Mouse (Mus musculus) kidney, embryonic 14.5 days (tissue): ENCODE measurements around the gene Rere. TPM values are rescaled to one million over a fixed set of nuclear protein-coding genes. Genes with fewer than 3 reads are reported as not detected.

Experiments
- ATAC-seq: fragments of 200-750 bp; cut with Nextera tagmentation; 2 replicates; pipeline ENCODE4 v1.8.0; 2017; ENCODE audit warnings: moderate number of reproducible peaks, mild to moderate bottlenecking, moderate TSS enrichment, moderate library complexity; ENCODE audit not compliant: low FRiP score, low TSS enrichment
- H3K27ac ChIP-seq: fragments of 300-500 bp; sonication (generic); 2 replicates; pipeline ENCODE4 v1.5.1; 2014; ENCODE audit warnings: low read depth, mild to moderate bottlenecking, low read length, moderate library complexity, mixed read lengths
- H3K27me3 ChIP-seq: fragments of 300-500 bp; sonication (generic); 2 replicates; pipeline ENCODE4 v1.6.1; 2014; ENCODE audit warnings: mild to moderate bottlenecking, low read length; ENCODE audit not compliant: control insufficient read depth, insufficient read depth
- H3K36me3 ChIP-seq: fragments of 300-500 bp; sonication (generic); 2 replicates; pipeline ENCODE4 v1.6.1; 2014; ENCODE audit warnings: low read length, mixed read lengths; ENCODE audit not compliant: control insufficient read depth, insufficient read depth
- H3K4me1 ChIP-seq: fragments of 300-500 bp; sonication (generic); 2 replicates; pipeline ENCODE4 v1.6.1; 2014; ENCODE audit warnings: low read length, mixed read lengths; ENCODE audit not compliant: control insufficient read depth, insufficient read depth
- H3K4me2 ChIP-seq: fragments of 300-500 bp; sonication (generic); replicated peaks from 2 replicates; pipeline ENCODE4 v1.6.1; 2014; ENCODE audit warnings: low read depth, mild to moderate bottlenecking, low read length
- H3K4me3 ChIP-seq: fragments of 300-500 bp; sonication (generic); 2 replicates; pipeline ENCODE4 v1.5.1; 2014; ENCODE audit warnings: mild to moderate bottlenecking, low read length
- H3K9ac ChIP-seq: fragments of 300-500 bp; sonication (generic); 2 replicates; pipeline ENCODE4 v1.6.1; 2014; ENCODE audit warnings: low read depth, mild to moderate bottlenecking, low read length, moderate library complexity
- H3K9me3 ChIP-seq: fragments of 300-500 bp; sonication (generic); 2 replicates; pipeline ENCODE4 v1.6.1; 2016; ENCODE audit warnings: low read length; ENCODE audit not compliant: control insufficient read depth
- WGBS: fragments of 180-500 bp; shearing (Covaris S2); extraction: QIAGEN DNeasy Blood & Tissue Kit; methylation state at CpG from one replicate; pipeline ENCODE4 v1.1.7; 2014; 5-methylcytosine and 5-hydroxymethylcytosine counted together
- polyA plus RNA-seq: library from polyadenylated mRNA; unstranded; fragments of >200 nt; fragmentation: Nextera tagmentation; extraction: Ambion mirVana; gene quantifications from 2 replicates; pipeline ENCODE4 v1.2.1, GENCODE M21; 2014

Gene Rere
- polyA plus RNA-seq, 1 experiment from 2014 or later, result 49.9 TPM

DNA sequence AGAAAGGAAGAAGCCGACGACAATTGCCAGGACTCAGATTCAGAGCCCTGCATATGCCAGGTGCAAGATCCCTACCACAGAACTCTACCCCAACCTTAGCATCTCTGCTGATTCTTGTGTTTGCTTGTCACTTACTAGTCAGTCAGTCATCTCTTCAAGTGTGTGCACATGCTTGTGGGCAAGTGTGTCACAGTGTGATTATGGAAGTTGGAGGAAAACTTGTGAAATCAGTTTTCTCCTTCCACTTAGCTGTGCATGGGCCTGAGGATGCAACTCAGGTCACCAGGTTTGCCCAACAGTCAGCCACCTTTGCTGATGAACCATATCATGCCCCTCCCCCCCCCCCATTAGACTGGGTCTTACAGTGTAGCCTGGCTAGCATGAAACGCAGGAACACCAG lies 103.5 kb downstream of the Rere start:
- peaks cover 10% of the 10 kb centered on the region for H3K4me1 ChIP-seq
- ATAC-seq, result no peak
- no peak overlapping the region for H3K27ac ChIP-seq
- no peaks in the 10 kb centered on the region for H3K36me3 ChIP-seq
- WGBS, result 75% methylated on average over 3 of the region's 3 CpGs
- no peak overlapping the region for H3K4me3 ChIP-seq
- H3K4me2 ChIP-seq, result no peak overlapping the region
- no peaks in the 10 kb centered on the region for H3K27me3 ChIP-seq
- H3K9me3 ChIP-seq, result no peaks in the 10 kb centered on the region
- H3K9ac ChIP-seq, result no peak overlapping the region

DNA sequence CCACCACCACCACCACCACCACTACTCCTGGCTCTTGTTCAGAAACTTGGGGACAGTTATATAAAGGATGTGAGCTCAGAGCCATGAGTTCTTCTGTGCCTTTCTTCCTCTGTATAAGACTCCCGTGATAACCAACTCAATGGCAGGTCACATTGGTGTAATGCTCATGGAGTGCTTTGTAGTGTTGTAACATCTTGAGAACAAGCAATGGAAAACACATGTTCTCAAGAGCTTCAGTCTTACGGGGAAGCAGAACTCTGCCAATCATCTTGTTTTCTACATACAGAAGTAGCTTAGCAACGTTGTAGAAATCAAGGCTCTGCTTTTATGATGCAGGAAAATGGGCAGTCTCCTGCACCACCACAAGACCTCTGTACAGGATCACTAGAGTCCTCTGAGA lies 107.1 kb downstream of the Rere start:
- no peaks in the 10 kb centered on the region for H3K9me3 ChIP-seq
- H3K27ac ChIP-seq, result no peak overlapping the region
- H3K36me3 ChIP-seq, result no peaks in the 10 kb centered on the region
- H3K4me1 ChIP-seq, result peaks cover 13% of the 10 kb centered on the region
- no peak overlapping the region for H3K4me3 ChIP-seq
- ATAC-seq, result no peak
- H3K4me2 ChIP-seq, result no peak overlapping the region
- WGBS, result 85% methylated on average over 3 of the region's 3 CpGs
- H3K9ac ChIP-seq, result no peak overlapping the region
- H3K27me3 ChIP-seq, result no peaks in the 10 kb centered on the region

DNA sequence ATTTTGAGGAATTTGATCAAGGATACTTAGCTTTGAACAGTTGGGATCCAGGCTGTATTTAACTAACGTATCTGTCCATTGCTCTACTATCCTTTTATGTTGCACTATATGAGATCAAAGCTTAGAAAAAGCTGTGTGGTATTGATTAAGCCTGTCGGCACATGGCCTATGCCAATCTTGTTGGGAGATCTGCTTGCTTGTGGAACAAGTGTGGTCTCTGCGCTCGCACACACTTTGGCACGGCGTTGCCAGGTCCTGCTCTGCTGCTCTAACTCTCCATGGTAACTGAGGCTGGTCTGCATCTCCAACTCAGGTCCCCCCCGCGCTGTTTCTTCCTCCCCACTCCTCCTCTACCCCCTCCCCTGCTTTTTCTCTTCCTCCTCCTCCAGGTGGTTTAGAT lies 112.2 kb downstream of the Rere start:
- 64% methylated on average over 8 of the region's 8 CpGs for WGBS
- no peaks in the 10 kb centered on the region for H3K36me3 ChIP-seq
- ATAC-seq, result no peak
- no peaks in the 10 kb centered on the region for H3K27me3 ChIP-seq
- no peak overlapping the region for H3K4me3 ChIP-seq
- no peaks in the 10 kb centered on the region for H3K9me3 ChIP-seq
- H3K27ac ChIP-seq, result no peak overlapping the region
- H3K4me1 ChIP-seq, result peaks cover 51% of the 10 kb centered on the region
- H3K9ac ChIP-seq, result no peak overlapping the region
- no peak overlapping the region for H3K4me2 ChIP-seq

DNA sequence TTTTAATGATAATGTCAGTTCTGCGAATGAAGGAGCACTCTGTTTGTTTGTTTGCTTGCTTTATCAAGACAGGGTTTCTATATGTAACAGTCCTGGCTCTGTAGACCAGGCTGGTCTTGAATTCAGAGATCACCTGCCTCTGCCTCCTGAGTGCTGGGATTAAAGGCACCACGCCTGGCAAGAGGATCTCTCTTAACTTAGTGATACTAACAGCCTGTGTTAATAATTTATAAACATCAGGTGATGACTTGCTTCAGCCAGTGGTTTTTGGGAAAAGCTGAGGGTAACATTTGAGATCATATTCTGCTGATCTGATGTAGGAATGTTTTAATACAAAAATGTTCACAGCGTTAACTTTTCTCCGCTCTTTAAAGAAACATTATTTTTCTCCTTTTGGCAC lies 112.6 kb downstream of the Rere start:
- H3K36me3 ChIP-seq, result no peaks in the 10 kb centered on the region
- no peaks in the 10 kb centered on the region for H3K9me3 ChIP-seq
- WGBS, result 82% methylated on average over 4 of the region's 4 CpGs
- no peak for ATAC-seq
- no peak overlapping the region for H3K4me3 ChIP-seq
- no peaks in the 10 kb centered on the region for H3K27me3 ChIP-seq
- H3K4me2 ChIP-seq, result no peak overlapping the region
- no peak overlapping the region for H3K9ac ChIP-seq
- H3K27ac ChIP-seq, result no peak overlapping the region
- peaks cover 52% of the 10 kb centered on the region for H3K4me1 ChIP-seq

DNA sequence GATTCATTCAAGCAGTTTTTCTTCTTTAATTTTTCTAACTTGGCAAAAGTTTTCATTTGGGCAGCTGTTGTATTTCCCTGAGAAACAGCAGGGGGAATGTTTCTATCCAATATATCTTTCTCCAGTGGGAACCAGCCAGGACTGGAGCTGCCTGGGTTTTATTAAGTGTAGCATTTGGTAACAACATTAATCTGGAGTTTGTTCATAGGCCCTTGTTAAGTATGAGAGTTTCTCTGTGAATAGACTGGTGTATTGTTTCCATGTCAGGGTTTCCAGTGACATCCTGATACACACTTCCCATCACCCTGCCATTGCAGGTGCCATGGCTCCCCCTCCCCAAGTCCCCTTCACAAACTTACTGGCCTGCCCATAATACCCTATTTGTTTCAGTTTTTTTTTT lies 114.9 kb downstream of the Rere start:
- H3K4me3 ChIP-seq, result no peak overlapping the region
- H3K4me1 ChIP-seq, result peaks cover 58% of the 10 kb centered on the region
- no peak overlapping the region for H3K9ac ChIP-seq
- H3K9me3 ChIP-seq, result no peaks in the 10 kb centered on the region
- no peak; the same call in 1 of the 2 replicates for ATAC-seq
- no peaks in the 10 kb centered on the region for H3K36me3 ChIP-seq
- peak overlapping the region; percentile 77 for H3K27ac ChIP-seq
- no peak overlapping the region; the same call in 1 of the 2 replicates for H3K4me2 ChIP-seq
- no peaks in the 10 kb centered on the region for H3K27me3 ChIP-seq

DNA sequence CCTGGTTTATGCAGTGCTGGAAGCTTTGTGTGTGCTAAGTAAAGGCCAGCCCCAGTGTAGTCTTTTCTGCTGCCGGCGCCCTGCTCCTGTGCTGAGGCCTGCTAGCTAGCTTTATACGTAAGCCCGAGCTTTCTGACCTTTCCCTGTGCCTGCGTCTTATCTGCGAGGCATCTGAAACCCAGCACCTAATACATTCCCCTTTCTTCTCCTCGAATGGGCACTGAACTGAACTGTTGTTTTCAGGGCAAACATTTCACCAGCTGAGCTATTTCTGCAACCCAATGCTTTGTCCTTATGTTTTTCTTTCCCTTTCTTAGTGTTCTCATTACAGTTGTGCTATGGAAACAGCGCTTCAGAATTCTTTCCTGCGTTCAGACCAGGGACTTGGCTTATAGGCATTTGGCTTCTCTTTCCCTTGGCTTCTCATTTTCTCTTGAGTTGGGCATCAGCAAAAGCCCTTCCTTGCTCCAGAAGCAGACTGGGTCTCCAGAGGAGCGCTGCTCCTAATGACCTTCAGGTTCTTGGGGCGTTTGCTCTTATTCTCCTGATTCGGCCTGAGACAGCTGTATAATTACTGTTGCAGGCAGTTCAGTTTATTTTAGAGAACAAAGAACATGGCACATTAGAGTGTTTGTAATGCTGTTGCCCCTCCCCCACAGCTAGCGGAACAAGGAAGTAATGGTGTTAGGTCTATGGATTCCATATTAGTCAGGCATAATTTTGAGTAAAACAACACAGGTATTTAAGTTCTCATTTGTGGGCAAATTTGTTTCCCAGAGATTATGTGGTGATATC lies 115.6 kb downstream of the Rere start:
- no peaks in the 10 kb centered on the region for H3K27me3 ChIP-seq
- no peaks in the 10 kb centered on the region for H3K36me3 ChIP-seq
- H3K27ac ChIP-seq, result peak overlapping the region; percentile 77
- H3K9ac ChIP-seq, result peak overlapping the region; percentile 0; the same call in 1 of the 2 replicates
- peaks cover 60% of the 10 kb centered on the region for H3K4me1 ChIP-seq
- no peaks in the 10 kb centered on the region for H3K9me3 ChIP-seq
- no peak overlapping the region for H3K4me3 ChIP-seq
- WGBS, result 16% methylated on average over 13 of the region's 13 CpGs
- peak; percentile 66; the same call in 1 of the 2 replicates for ATAC-seq
- no peak overlapping the region; the same call in 1 of the 2 replicates for H3K4me2 ChIP-seq

DNA sequence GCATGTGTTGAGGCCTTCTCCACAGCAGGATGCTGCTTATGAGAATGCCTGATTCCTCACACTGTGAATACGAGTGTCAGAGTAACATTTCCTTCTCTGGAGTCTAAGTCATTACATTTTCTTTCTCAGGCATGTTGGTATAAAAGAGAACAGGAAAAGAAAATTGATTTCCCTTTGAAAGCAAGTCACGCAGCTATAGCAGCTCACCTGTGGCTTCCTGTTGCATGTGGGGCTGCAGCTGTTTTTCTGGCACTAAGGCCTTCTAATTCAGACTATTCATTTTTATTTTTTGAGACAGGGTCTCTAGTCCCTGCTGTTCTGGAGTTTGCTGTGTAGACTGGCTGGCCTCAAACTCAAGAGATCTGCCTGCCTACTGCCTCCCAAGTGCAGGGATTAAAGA lies 117.6 kb downstream of the Rere start:
- H3K4me1 ChIP-seq, result peaks cover 70% of the 10 kb centered on the region
- 58% methylated on average over 2 of the region's 2 CpGs for WGBS
- H3K27ac ChIP-seq, result no peak overlapping the region
- no peak overlapping the region for H3K4me2 ChIP-seq
- no peaks in the 10 kb centered on the region for H3K27me3 ChIP-seq
- H3K4me3 ChIP-seq, result no peak overlapping the region
- no peaks in the 10 kb centered on the region for H3K36me3 ChIP-seq
- ATAC-seq, result no peak
- H3K9ac ChIP-seq, result no peak overlapping the region
- H3K9me3 ChIP-seq, result no peaks in the 10 kb centered on the region

DNA sequence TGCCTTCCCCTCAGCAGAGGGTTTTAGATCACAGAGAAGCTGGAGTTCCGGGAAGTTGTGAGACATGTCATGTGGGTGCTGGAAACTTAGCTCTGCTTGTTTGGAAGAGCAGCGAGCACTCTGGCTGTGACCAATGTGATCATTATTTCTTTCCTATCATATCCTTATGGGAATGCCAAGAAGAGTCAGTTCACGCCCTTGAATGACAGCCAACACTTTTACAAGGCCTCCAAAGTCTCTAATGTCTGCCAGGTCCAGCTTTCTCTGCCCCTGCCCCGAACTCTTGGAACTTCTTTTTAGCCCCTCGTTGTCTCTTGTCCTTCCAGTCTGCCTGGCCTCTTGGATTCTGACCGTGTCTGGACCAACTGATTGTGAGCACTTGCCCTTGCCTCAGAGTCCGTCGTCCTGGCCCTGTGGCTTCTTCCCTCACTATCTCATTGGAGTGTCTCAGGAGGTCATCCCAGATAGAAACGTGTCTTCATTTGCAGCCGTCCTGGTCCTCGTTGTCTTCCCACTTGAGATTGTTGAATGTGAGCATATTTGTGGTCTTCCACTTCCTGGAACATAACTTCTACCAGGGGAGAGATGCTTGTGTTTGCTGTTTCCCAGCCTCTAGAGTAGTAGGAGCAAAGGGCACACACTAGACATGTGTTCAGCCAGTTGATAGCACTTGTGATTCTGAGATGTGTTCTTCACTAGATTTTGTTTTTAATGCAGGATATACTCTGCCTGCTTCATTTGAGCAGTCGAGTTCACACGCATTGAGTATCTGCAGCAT lies 120.6 kb downstream of the Rere start:
- Histone ChIP-seq H3K4me2 (no peak overlapping the region), H3K27ac (no peak overlapping the region), H3K4me1 (peaks cover 57% of the 10 kb centered on the region), H3K36me3 (peaks cover 8% of the 10 kb centered on the region; the same call in 1 of the 2 replicates), H3K4me3 (no peak overlapping the region), H3K9ac (no peak overlapping the region), H3K27me3 (no peaks in the 10 kb centered on the region), H3K9me3 (no peaks in the 10 kb centered on the region)
- 71% methylated on average over 13 of the region's 13 CpGs for WGBS
- no peak for ATAC-seq

DNA sequence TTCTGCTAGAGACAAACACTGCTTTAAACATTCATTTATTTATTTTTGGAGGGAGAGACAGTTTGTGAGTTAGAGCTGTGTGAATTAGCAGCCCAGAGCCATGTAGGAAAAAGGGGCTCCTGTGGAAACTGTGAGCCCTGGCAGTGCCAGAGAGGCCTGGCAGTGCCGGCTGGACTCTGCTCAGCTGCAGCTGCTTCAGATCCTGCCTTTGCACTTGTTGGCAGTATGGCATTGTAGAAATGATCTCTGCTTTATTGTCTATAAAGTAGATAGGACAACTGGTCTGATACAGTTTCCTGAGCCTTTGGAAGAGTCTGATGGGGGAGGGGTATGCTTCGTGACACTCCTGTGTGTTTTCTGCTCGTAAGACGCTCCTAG lies 121.2 kb downstream of the Rere start:
- H3K4me2 ChIP-seq, result no peak overlapping the region
- H3K27me3 ChIP-seq, result no peaks in the 10 kb centered on the region
- H3K9me3 ChIP-seq, result no peaks in the 10 kb centered on the region
- H3K36me3 ChIP-seq, result peaks cover 11% of the 10 kb centered on the region; the same call in 1 of the 2 replicates
- WGBS, result 62% methylated on average over 4 of the region's 4 CpGs
- H3K4me3 ChIP-seq, result no peak overlapping the region
- H3K4me1 ChIP-seq, result peaks cover 52% of the 10 kb centered on the region
- ATAC-seq, result no peak
- H3K27ac ChIP-seq, result no peak overlapping the region
- no peak overlapping the region for H3K9ac ChIP-seq
